Mouse (Mus musculus) embryonic fibroblast, embryonic 13.5 days (primary cell): ENCODE measurements around the gene Cit.

ENCODE experiments used
- CTCF ChIP-seq: IDR thresholded peaks from 2 replicates; pipeline ENCODE4 v1.5.1; 2011; ENCODE audit warnings: mild to moderate bottlenecking, control low read depth, low read length, moderate library complexity, borderline replicate concordance; ENCODE audit not compliant: insufficient read depth
- POLR2A ChIP-seq: IDR thresholded peaks from 2 replicates; pipeline ENCODE4 v1.6.1; 2011; ENCODE audit warnings: low read depth, mild to moderate bottlenecking, control low read depth, low read length, moderate library complexity

DNA sequence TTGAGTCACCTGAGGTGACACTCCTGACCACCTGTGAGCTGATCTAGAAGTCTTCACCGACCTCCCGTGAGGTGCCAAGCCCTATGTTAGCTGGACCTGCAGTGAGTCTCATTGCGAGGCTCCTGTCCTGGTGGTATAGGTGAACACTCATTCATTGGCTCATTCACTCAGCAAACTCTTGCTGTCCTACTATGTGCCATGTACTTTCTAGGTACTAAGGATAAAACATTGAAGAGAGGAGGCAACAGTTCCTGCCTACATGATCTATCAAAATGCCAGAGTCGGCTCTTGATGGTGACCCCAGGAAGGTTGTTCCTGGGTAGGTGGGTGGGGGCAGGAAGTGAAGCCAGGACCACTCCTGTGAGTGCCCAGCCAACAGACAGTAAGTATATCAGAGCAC, 72.9 kb downstream of the Cit start:
- no peak for TF ChIP-seq CTCF
- TF ChIP-seq POLR2A, result no peak
